Mouse (Mus musculus): ENCODE results near the gene Hsf4. TPM values are rescaled to one million over a fixed set of nuclear protein-coding genes. Genes with fewer than 3 reads are reported as not detected.
"Not testable (repeated sequence)": the region's sequence is repeated elsewhere in the genome, so short reads cannot be mapped to it uniquely, and the experiment has no call there.

Hsf4 gene
- 0.10 TPM in 1 of 2 replicates, not detected in the other for polyA plus RNA-seq (2016; fragmentation: Nextera tagmentation; extraction: Ambion mirVana)

- Histone ChIP-seq H3K36me3 (no peaks in the 10 kb centered on the region), H3K4me1 (peaks cover 42% of the 10 kb centered on the region), H3K27ac (replicated peaks) (no peak within 1 kb of the TSS), H3K4me3 (peak within 1 kb of the TSS; percentile 55), H3K27me3 (ENCODE audit: low read depth, poor library complexity, severe bottlenecking) (peaks cover 100% of the 10 kb centered on the region), H3K9me3 (replicated peaks) (peaks cover 7% of the 10 kb centered on the region)
- under 1% methylated on average over 42 of the region's 42 CpGs for WGBS
- peak; percentile 53 for DNase-seq (ENCODE audit: low spot score)
Measured at GRCm38 (mm10) chr8:105269461-105269947, at the start of gene Hsf4. Hsf4 (plus strand) TSS chr8:105269801.

- H3K27me3 ChIP-seq (ENCODE audit: low read depth, poor library complexity, severe bottlenecking): no peaks in the 10 kb centered on the region
- DNase-seq (ENCODE audit: low spot score): no peak
- H3K9me3 ChIP-seq (replicated peaks): no peaks in the 10 kb centered on the region
- no peak overlapping the region; the same call in 1 of the 2 replicates for H3K4me3 ChIP-seq
- no peak overlapping the region for H3K27ac ChIP-seq (replicated peaks)
- H3K36me3 ChIP-seq: no peaks in the 10 kb centered on the region
- WGBS: 87% methylated on average over 7 of the region's 7 CpGs
- H3K4me1 ChIP-seq: peaks cover 21% of the 10 kb centered on the region
Measured at GRCm38 (mm10) chr8:105223850-105224249, 45.8 kb upstream of the Hsf4 start.

- H3K4me3 ChIP-seq: peak within 1 kb of the TSS; percentile 88
- peak within 1 kb of the TSS; percentile 81 for H3K27ac ChIP-seq (replicated peaks)
- H3K4me1 ChIP-seq: peaks cover 21% of the 10 kb centered on the region
- no peaks in the 10 kb centered on the region for H3K9me3 ChIP-seq (replicated peaks)
- H3K27me3 ChIP-seq (ENCODE audit: low read depth, poor library complexity, severe bottlenecking): no peaks in the 10 kb centered on the region
- no peaks in the 10 kb centered on the region for H3K36me3 ChIP-seq
- 3% methylated on average over 34 of the region's 34 CpGs for WGBS
- DNase-seq (ENCODE audit: low spot score): peak; percentile 97
Measured at GRCm38 (mm10) chr8:105224413-105225271, 45.0 kb upstream of the Hsf4 start, which contains the start of gene D230025D16Rik. D230025D16Rik (plus strand) TSS chr8:105225145.

GRCm38 (mm10) chr8:105225272-105225593 is 44.4 kb upstream of the Hsf4 start:
- no peak for DNase-seq (ENCODE audit: low spot score)
- H3K27me3 ChIP-seq (ENCODE audit: low read depth, poor library complexity, severe bottlenecking): no peaks in the 10 kb centered on the region
- peak overlapping the region; percentile 88 for H3K4me3 ChIP-seq
- H3K27ac ChIP-seq (replicated peaks): peak overlapping the region; percentile 81
- H3K36me3 ChIP-seq: no peaks in the 10 kb centered on the region
- under 1% methylated on average over 27 of the region's 27 CpGs for WGBS
- H3K9me3 ChIP-seq (replicated peaks): no peaks in the 10 kb centered on the region
- H3K4me1 ChIP-seq: peaks cover 21% of the 10 kb centered on the region

GRCm38 (mm10) chr8:105225917-105226316 is 43.7 kb upstream of the Hsf4 start:
- H3K27ac ChIP-seq (replicated peaks): no peak overlapping the region
- DNase-seq (ENCODE audit: low spot score): no peak
- H3K27me3 ChIP-seq (ENCODE audit: low read depth, poor library complexity, severe bottlenecking): no peaks in the 10 kb centered on the region
- H3K36me3 ChIP-seq: peaks cover under 1% of the 10 kb centered on the region; the same call in 1 of the 2 replicates
- H3K9me3 ChIP-seq (replicated peaks): no peaks in the 10 kb centered on the region
- WGBS: 35% methylated on average over 6 of the region's 6 CpGs
- peaks cover 21% of the 10 kb centered on the region for H3K4me1 ChIP-seq
- peak overlapping the region; percentile 88 for H3K4me3 ChIP-seq

- H3K27ac ChIP-seq (replicated peaks): no peak overlapping the region
- H3K27me3 ChIP-seq (ENCODE audit: low read depth, poor library complexity, severe bottlenecking): no peaks in the 10 kb centered on the region
- H3K4me3 ChIP-seq: no peak overlapping the region
- no peak for DNase-seq (ENCODE audit: low spot score)
- H3K4me1 ChIP-seq: no peaks in the 10 kb centered on the region
- peaks cover 31% of the 10 kb centered on the region for H3K36me3 ChIP-seq
- WGBS: 87% methylated on average over 12 of the region's 12 CpGs
- no peaks in the 10 kb centered on the region for H3K9me3 ChIP-seq (replicated peaks)
Measured at GRCm38 (mm10) chr8:105231503-105232320, 37.9 kb upstream of the Hsf4 start.

GRCm38 (mm10) chr8:105232321-105232693 is 37.3 kb upstream of the Hsf4 start:
- not testable (repeated sequence) for H3K9me3 ChIP-seq (replicated peaks); H3K27me3 ChIP-seq (ENCODE audit: low read depth, poor library complexity, severe bottlenecking); H3K27ac ChIP-seq (replicated peaks); H3K4me3 ChIP-seq; DNase-seq (ENCODE audit: low spot score); H3K4me1 ChIP-seq
- peaks cover 32% of the 10 kb centered on the region for H3K36me3 ChIP-seq
- WGBS: 94% methylated on average over 4 of the region's 4 CpGs

- H3K27me3 ChIP-seq (ENCODE audit: low read depth, poor library complexity, severe bottlenecking): no peaks in the 10 kb centered on the region
- H3K36me3 ChIP-seq: peaks cover 41% of the 10 kb centered on the region
- H3K4me3 ChIP-seq: no peak overlapping the region
- 77% methylated on average over 1 of the region's 1 CpGs for WGBS
- DNase-seq (ENCODE audit: low spot score): no peak
- H3K27ac ChIP-seq (replicated peaks): no peak overlapping the region
- no peaks in the 10 kb centered on the region for H3K9me3 ChIP-seq (replicated peaks)
- H3K4me1 ChIP-seq: no peaks in the 10 kb centered on the region
Measured at GRCm38 (mm10) chr8:105233126-105233935, 36.3 kb upstream of the Hsf4 start.

GRCm38 (mm10) chr8:105235206-105235605 is 34.4 kb upstream of the Hsf4 start:
- WGBS: 89% methylated on average over 1 of the region's 1 CpGs
- Histone ChIP-seq H3K27ac (replicated peaks) (no peak overlapping the region), H3K4me1 (no peaks in the 10 kb centered on the region), H3K4me3 (no peak overlapping the region), H3K36me3 (peaks cover 60% of the 10 kb centered on the region), H3K9me3 (replicated peaks) (no peaks in the 10 kb centered on the region), H3K27me3 (ENCODE audit: low read depth, poor library complexity, severe bottlenecking) (no peaks in the 10 kb centered on the region)
- no peak for DNase-seq (ENCODE audit: low spot score)

- 92% methylated on average over 14 of the region's 14 CpGs for WGBS
- H3K36me3 ChIP-seq: peaks cover 74% of the 10 kb centered on the region
- H3K27me3 ChIP-seq (ENCODE audit: low read depth, poor library complexity, severe bottlenecking): no peaks in the 10 kb centered on the region
- H3K9me3 ChIP-seq (replicated peaks): no peaks in the 10 kb centered on the region
- H3K4me3 ChIP-seq: no peak overlapping the region
- no peak for DNase-seq (ENCODE audit: low spot score)
- H3K27ac ChIP-seq (replicated peaks): no peak overlapping the region
- no peaks in the 10 kb centered on the region for H3K4me1 ChIP-seq
Measured at GRCm38 (mm10) chr8:105237442-105238142, 32.0 kb upstream of the Hsf4 start.

GRCm38 (mm10) chr8:105241016-105241415 is 28.6 kb upstream of the Hsf4 start:
- H3K36me3 ChIP-seq: peaks cover 72% of the 10 kb centered on the region
- no peak overlapping the region for H3K4me3 ChIP-seq
- no peaks in the 10 kb centered on the region for H3K9me3 ChIP-seq (replicated peaks)
- no peak for DNase-seq (ENCODE audit: low spot score)
- H3K27ac ChIP-seq (replicated peaks): no peak overlapping the region
- WGBS: 97% methylated on average over 7 of the region's 7 CpGs
- H3K4me1 ChIP-seq: no peaks in the 10 kb centered on the region
- no peaks in the 10 kb centered on the region for H3K27me3 ChIP-seq (ENCODE audit: low read depth, poor library complexity, severe bottlenecking)

GRCm38 (mm10) chr8:105251954-105252353 is 17.6 kb upstream of the Hsf4 start:
- 89% methylated on average over 6 of the region's 6 CpGs for WGBS
- no peak overlapping the region for H3K27ac ChIP-seq (replicated peaks)
- H3K27me3 ChIP-seq (ENCODE audit: low read depth, poor library complexity, severe bottlenecking): peaks cover 25% of the 10 kb centered on the region
- no peak overlapping the region for H3K4me3 ChIP-seq
- no peaks in the 10 kb centered on the region for H3K9me3 ChIP-seq (replicated peaks)
- peaks cover 65% of the 10 kb centered on the region for H3K36me3 ChIP-seq
- H3K4me1 ChIP-seq: peaks cover 22% of the 10 kb centered on the region
- no peak for DNase-seq (ENCODE audit: low spot score)
